Mouse (Mus musculus): Measurements from ENCODE around the gene Smpd4. TPM values are rescaled to one million over a fixed set of nuclear protein-coding genes. Genes with fewer than 3 reads are reported as not detected.

The Smpd4 gene
- polyA plus RNA-seq (2012; rRNA removed), result 42.5 and 44.6 TPM in 2 replicates

GRCm38 (mm10) chr16:17619198-17620105, at the start of gene Smpd4:
Smpd4 (plus strand) TSS chr16:17619354.
- DNase-seq (ENCODE audit: low read depth in 1 of 2, low spot score in 2 of 2), result peak; percentile 61 to 86
- Histone ChIP-seq H3K27me3 (ENCODE audit: control insufficient read depth, insufficient read depth, low read length) (no peaks in the 10 kb centered on the region), H3K4me1 (ENCODE audit: control insufficient read depth, insufficient read depth, insufficient read length) (no peaks in the 10 kb centered on the region; the same call in 1 of the 2 replicates), H3K27ac (ENCODE audit: insufficient read depth, low read length) (no peak within 1 kb of the TSS), H3K4me3 (ENCODE audit: extremely low read depth, insufficient read depth, insufficient read length) (peak within 1 kb of the TSS; percentile 78), H3K36me3 (ENCODE audit: control insufficient read depth, insufficient read depth, low read length) (no peaks in the 10 kb centered on the region)
- WGBS, result 3% methylated on average over 60 of the region's 60 CpGs
- TF ChIP-seq CTCF (IDR thresholded peaks at IDR 0.05; ENCODE audit: extremely low read depth, insufficient read depth, insufficient read length, insufficient replicate concordance) (no peak), POLR2A (IDR thresholded peaks at IDR 0.05; ENCODE audit: low read depth, low read length) (no peak)

GRCm38 (mm10) chr16:17575870-17576824, 43.0 kb upstream of the Smpd4 start:
- 18% methylated on average over 45 of the region's 45 CpGs for WGBS
- Histone ChIP-seq H3K4me1 (ENCODE audit: control insufficient read depth, insufficient read depth, insufficient read length) (0 out of 2 replicates have a peak, but pooled peaks cover 3% of the 10 kb centered on the region), H3K27ac (ENCODE audit: insufficient read depth, low read length) (no peak overlapping the region), H3K27me3 (ENCODE audit: control insufficient read depth, insufficient read depth, low read length) (no peaks in the 10 kb centered on the region), H3K4me3 (ENCODE audit: extremely low read depth, insufficient read depth, insufficient read length) (peak overlapping the region; percentile 54), H3K36me3 (ENCODE audit: control insufficient read depth, insufficient read depth, low read length) (no peaks in the 10 kb centered on the region)
- TF ChIP-seq CTCF (IDR thresholded peaks at IDR 0.05; ENCODE audit: extremely low read depth, insufficient read depth, insufficient read length, insufficient replicate concordance) (no peak), POLR2A (IDR thresholded peaks at IDR 0.05; ENCODE audit: low read depth, low read length) (no peak)
- DNase-seq (ENCODE audit: low read depth in 1 of 2, low spot score in 2 of 2), result no peak

GRCm38 (mm10) chr16:17576825-17577215, 42.3 kb upstream of the Smpd4 start:
- Histone ChIP-seq H3K27me3 (ENCODE audit: control insufficient read depth, insufficient read depth, low read length) (no peaks in the 10 kb centered on the region), H3K4me1 (ENCODE audit: control insufficient read depth, insufficient read depth, insufficient read length) (0 out of 2 replicates have a peak, but pooled peaks cover 3% of the 10 kb centered on the region), H3K36me3 (ENCODE audit: control insufficient read depth, insufficient read depth, low read length) (no peaks in the 10 kb centered on the region), H3K4me3 (ENCODE audit: extremely low read depth, insufficient read depth, insufficient read length) (no peak overlapping the region; the same call in 1 of the 2 replicates), H3K27ac (ENCODE audit: insufficient read depth, low read length) (no peak overlapping the region)
- TF ChIP-seq POLR2A (IDR thresholded peaks at IDR 0.05; ENCODE audit: low read depth, low read length), result no peak
- TF ChIP-seq CTCF (IDR thresholded peaks at IDR 0.05; ENCODE audit: extremely low read depth, insufficient read depth, insufficient read length, insufficient replicate concordance), result no peak
- no peak for DNase-seq (ENCODE audit: low read depth in 1 of 2, low spot score in 2 of 2)
- 33% methylated on average over 8 of the region's 8 CpGs for WGBS

- no peak within 1 kb of the TSS for H3K27ac ChIP-seq (ENCODE audit: insufficient read depth, low read length)
- no peaks in the 10 kb centered on the region for H3K36me3 ChIP-seq (ENCODE audit: control insufficient read depth, insufficient read depth, low read length)
- H3K4me3 ChIP-seq (ENCODE audit: extremely low read depth, insufficient read depth, insufficient read length), result no peak within 1 kb of the TSS
- 50% methylated on average over 8 of the region's 8 CpGs for WGBS
- DNase-seq (ENCODE audit: low read depth in 1 of 2, low spot score in 2 of 2), result no peak
- no peaks in the 10 kb centered on the region for H3K27me3 ChIP-seq (ENCODE audit: control insufficient read depth, insufficient read depth, low read length)
- TF ChIP-seq POLR2A (IDR thresholded peaks at IDR 0.05; ENCODE audit: low read depth, low read length) (no peak), CTCF (IDR thresholded peaks at IDR 0.05; ENCODE audit: extremely low read depth, insufficient read depth, insufficient read length, insufficient replicate concordance) (peak; percentile 13; the same call in 1 of the 2 replicates)
- no peaks in the 10 kb centered on the region for H3K4me1 ChIP-seq (ENCODE audit: control insufficient read depth, insufficient read depth, insufficient read length)
These were observed 36.1 kb upstream of the Smpd4 start, which contains the start of gene Slc7a4 for GRCm38 (mm10) chr16:17583064-17583463. Slc7a4 (minus strand) TSS chr16:17583214.

- 93% methylated on average over 7 of the region's 7 CpGs for WGBS
These were observed 34.6 kb upstream of the Smpd4 start for GRCm38 (mm10) chr16:17584555-17584954.

GRCm38 (mm10) chr16:17590731-17591130, 28.4 kb upstream of the Smpd4 start:
- TF ChIP-seq POLR2A (IDR thresholded peaks at IDR 0.05; ENCODE audit: low read depth, low read length) (no peak), CTCF (IDR thresholded peaks at IDR 0.05; ENCODE audit: extremely low read depth, insufficient read depth, insufficient read length, insufficient replicate concordance) (no peak)
- no peaks in the 10 kb centered on the region for H3K27me3 ChIP-seq (ENCODE audit: control insufficient read depth, insufficient read depth, low read length)
- H3K4me1 ChIP-seq (ENCODE audit: control insufficient read depth, insufficient read depth, insufficient read length), result no peaks in the 10 kb centered on the region
- H3K27ac ChIP-seq (ENCODE audit: insufficient read depth, low read length), result no peak overlapping the region
- WGBS, result 73% methylated on average over 2 of the region's 2 CpGs
- H3K4me3 ChIP-seq (ENCODE audit: extremely low read depth, insufficient read depth, insufficient read length), result no peak overlapping the region
- H3K36me3 ChIP-seq (ENCODE audit: control insufficient read depth, insufficient read depth, low read length), result no peaks in the 10 kb centered on the region
- DNase-seq (ENCODE audit: low read depth in 1 of 2, low spot score in 2 of 2), result no peak

More at GRCm38 (mm10) chr16:17584555-17584954, 34.6 kb upstream of the Smpd4 start:
- no peak for TF ChIP-seq POLR2A (IDR thresholded peaks at IDR 0.05; ENCODE audit: low read depth, low read length)
- TF ChIP-seq CTCF (IDR thresholded peaks at IDR 0.05; ENCODE audit: extremely low read depth, insufficient read depth, insufficient read length, insufficient replicate concordance), result no peak
- Histone ChIP-seq H3K4me1 (ENCODE audit: control insufficient read depth, insufficient read depth, insufficient read length) (no peaks in the 10 kb centered on the region), H3K27me3 (ENCODE audit: control insufficient read depth, insufficient read depth, low read length) (no peaks in the 10 kb centered on the region), H3K4me3 (ENCODE audit: extremely low read depth, insufficient read depth, insufficient read length) (no peak overlapping the region), H3K27ac (ENCODE audit: insufficient read depth, low read length) (no peak overlapping the region), H3K36me3 (ENCODE audit: control insufficient read depth, insufficient read depth, low read length) (no peaks in the 10 kb centered on the region)
- no peak for DNase-seq (ENCODE audit: low read depth in 1 of 2, low spot score in 2 of 2)
